ENCODE assay signal across 20 mouse cellular contexts in genomic region chr13:31782063-31782462, GRCm38 (mm10). TPM values are rescaled to one million over a fixed set of nuclear protein-coding genes. Genes with fewer than 3 reads are reported as not detected.
"Had no signal": no experiment of that assay in that cellular context is flagged by ENCODE, and none has a peak within 500 bp of the region (broad histone marks: within the 10 kb centered on the region; RNA-seq: fewer than 3 reads in every experiment).

No protein-coding gene starts in this region.

- DNase-seq: cerebellum, adult 8-10 months; cerebellum, adult 9-10 months; cerebellum, adult 9-11 months; cerebellum, postnatal 10 days; cerebellum, postnatal 14 days; cerebellum, postnatal 25 days; cerebellum, postnatal 36 days; embryo, embryonic 11 days; forebrain, postnatal 0 days; gastrocnemius, adult 2 months; gastrocnemius, postnatal 10 days; gastrocnemius, postnatal 14 days; gastrocnemius, postnatal 25 days; gastrocnemius, postnatal 36 days; heart, adult 11 months; heart, adult 18-20 months; heart, adult 2 months had no signal

RNA-seq across cellular contexts. Expression of gene Foxc1, which starts 24.4 kb away (rescaled TPM):
- total RNA-seq: common myeloid progenitor, adult 5-6 weeks; granulocyte monocyte progenitor cell, adult 5-6 weeks had no signal
- polyA plus RNA-seq: erythroblast, embryonic 14.5 days had no signal
